Mouse (Mus musculus): ENCODE data around the gene Pan3.

DNA sequence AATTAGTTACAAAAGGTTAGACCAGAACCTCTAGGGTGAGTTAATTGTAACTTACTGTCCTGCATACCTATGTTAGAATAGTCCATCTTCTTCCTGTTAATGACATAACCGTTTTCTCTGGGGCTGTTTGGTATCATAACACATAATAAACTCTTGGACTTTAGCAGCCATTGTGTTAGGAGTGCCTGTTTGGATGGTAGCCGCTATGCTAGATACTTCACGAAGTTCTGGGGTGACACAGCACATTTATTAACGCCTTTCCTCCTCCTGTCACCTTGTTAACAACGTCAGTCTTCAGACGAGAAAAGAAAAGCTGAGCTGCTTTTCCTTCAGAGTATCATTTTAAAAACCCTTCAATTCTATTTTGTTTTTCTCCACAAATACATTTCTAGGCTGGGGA lies 59.3 kb downstream of the Pan3 start:
- no peak for TF ChIP-seq ZNF384 (IDR thresholded peaks at IDR 0.05; ENCODE audit: low read depth, low read length)
- no peak for TF ChIP-seq HCFC1 (IDR thresholded peaks at IDR 0.05; ENCODE audit: borderline replicate concordance, insufficient read depth, low read length)
- no peak for TF ChIP-seq ZC3H11A (IDR thresholded peaks at IDR 0.05; ENCODE audit: borderline replicate concordance, low read depth, low read length)
- no peak for TF ChIP-seq CHD2 (IDR thresholded peaks at IDR 0.05; ENCODE audit: low read depth, low read length)
